Mouse (Mus musculus): ENCODE measurements around the gene Slc25a45.

DNA sequence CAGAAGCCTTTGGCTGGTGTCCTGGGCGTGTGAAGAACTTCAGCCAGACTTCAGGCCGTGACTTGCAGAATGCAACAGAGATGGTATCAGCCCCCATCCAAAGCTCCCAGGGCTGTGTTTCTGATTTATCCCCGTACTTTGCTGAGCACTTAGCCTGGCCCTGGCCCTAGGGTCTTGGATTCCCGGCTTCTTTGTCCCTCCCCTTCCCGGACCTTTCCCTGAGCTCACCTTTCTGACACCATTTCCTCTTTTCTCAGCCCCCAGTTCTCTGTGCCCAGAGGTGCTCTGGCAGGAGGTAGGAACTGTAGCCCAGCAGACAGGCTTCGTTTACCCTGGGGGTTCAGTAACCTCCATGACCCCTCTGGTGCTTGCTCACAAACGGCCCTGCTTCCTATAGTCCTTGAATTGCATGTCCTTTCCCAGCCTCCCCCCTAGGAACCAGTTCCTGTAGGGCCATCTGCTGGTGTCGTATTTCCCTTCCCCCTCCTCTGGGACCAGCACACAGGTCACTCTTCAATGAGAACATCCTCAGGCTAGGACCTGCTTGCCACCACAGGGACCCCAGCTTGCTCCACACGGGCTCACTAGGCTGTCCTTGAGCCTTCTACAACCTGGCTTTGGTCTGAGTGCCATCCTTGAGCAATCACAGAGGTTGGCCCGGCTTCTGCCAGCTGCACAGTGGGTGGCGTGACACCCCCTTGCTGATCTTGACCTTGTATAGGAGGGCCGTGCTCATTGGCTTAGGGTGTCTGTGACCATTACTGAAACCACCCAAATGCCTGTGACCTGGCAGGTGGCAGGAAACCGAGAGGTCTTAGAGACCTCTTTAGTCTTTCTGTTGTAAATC is 28.6 kb upstream of the Slc25a45 start:
- no peak for TF ChIP-seq CTCF (IDR thresholded peaks at IDR 0.05; ENCODE audit: extremely low read depth, insufficient read length, insufficient replicate concordance, low read depth, low read length)
- no peak for TF ChIP-seq POLR2A (IDR thresholded peaks at IDR 0.05; ENCODE audit: low read depth, low read length)
